Mouse (Mus musculus) thymus, adult 2 months (tissue): ENCODE data around the gene Ddx1. TPM values are rescaled to one million over a fixed set of nuclear protein-coding genes. Genes with fewer than 3 reads are reported as not detected.

Experiments used
- DNase-seq: peaks from one replicate; pipeline ENCODE4 v3.0.0; 2021
- H3K27ac ChIP-seq: fragments of 200-500 bp; 2 replicates; pipeline ENCODE4 v1.5.1; 2012; ENCODE audit warnings: low read length, control low read depth; ENCODE audit not compliant: control insufficient read depth, insufficient read depth
- H3K27me3 ChIP-seq: fragments of 200-500 bp; 2 replicates; pipeline ENCODE4 v1.6.1; 2012; ENCODE audit warnings: mild to moderate bottlenecking, low read length, moderate library complexity, mixed read lengths; ENCODE audit not compliant: control insufficient read depth, insufficient read depth
- H3K36me3 ChIP-seq: fragments of 200-500 bp; 2 replicates; pipeline ENCODE4 v1.6.1; 2012; ENCODE audit warnings: mild to moderate bottlenecking, low read length, moderate library complexity; ENCODE audit not compliant: control insufficient read depth, insufficient read depth
- H3K4me1 ChIP-seq: fragments of 200-500 bp; replicated peaks from 2 replicates; pipeline ENCODE4 v1.6.1; 2012; ENCODE audit warnings: low read length; ENCODE audit not compliant: control insufficient read depth, insufficient read depth
- H3K4me3 ChIP-seq: fragments of 200-500 bp; 2 replicates; pipeline ENCODE4 v1.5.1; 2012; ENCODE audit warnings: mild to moderate bottlenecking, low read length, control low read depth, moderate library complexity; ENCODE audit not compliant: control insufficient read depth, insufficient read depth
- CTCF ChIP-seq: fragments of 200-500 bp; IDR thresholded peaks from 2 replicates; pipeline ENCODE4 v1.5.1; 2012; ENCODE audit warnings: mild to moderate bottlenecking, control low read depth, low read length, moderate library complexity, borderline replicate concordance; ENCODE audit not compliant: control insufficient read depth, poor library complexity, insufficient read depth; ENCODE audit errors: extremely low read depth
- POLR2A ChIP-seq: fragments of 200-500 bp; IDR thresholded peaks from 2 replicates; pipeline ENCODE4 v1.6.1; 2012; ENCODE audit warnings: mild to moderate bottlenecking, low read length, control low read depth, moderate library complexity; ENCODE audit not compliant: control insufficient read depth, poor library complexity, insufficient read depth; ENCODE audit errors: extremely low read depth
- WGBS: fragments of 180-500 bp; shearing (Covaris S2); methylation state at CpG from one replicate; pipeline ENCODE4 v1.1.7; 2018; 5-methylcytosine and 5-hydroxymethylcytosine counted together
- polyA plus RNA-seq: library from polyadenylated mRNA; depleted of rRNA; stranded (reverse); fragments of >200 nt; gene quantifications from 2 replicates; pipeline ENCODE4 v1.2.3, GENCODE M21; 2012

The Ddx1 gene
- polyA plus RNA-seq, 1 experiment, result 6.7 TPM

DNA sequence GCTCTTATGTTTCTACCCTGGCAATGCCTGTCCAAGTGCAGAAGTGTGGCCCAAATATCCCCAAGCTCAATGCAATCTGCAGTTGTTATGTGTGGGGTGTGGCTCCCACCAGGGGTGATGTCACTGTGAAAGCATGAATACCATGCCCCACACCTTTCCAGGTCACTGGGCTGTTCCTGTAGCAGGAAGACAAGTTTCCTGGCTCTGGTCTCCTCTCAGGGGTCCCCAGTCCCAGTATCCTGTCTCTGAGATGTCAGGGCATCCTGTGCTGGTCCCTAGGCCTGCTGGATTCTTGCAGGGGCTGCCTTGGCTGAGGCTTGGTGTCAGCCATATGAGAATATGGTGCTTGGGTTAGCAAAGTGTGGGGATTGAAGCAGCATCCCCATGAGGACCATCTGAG, 46.7 kb downstream of the Ddx1 start:
- TF ChIP-seq POLR2A, result no peak
- no peak for TF ChIP-seq CTCF
- no peak for DNase-seq
- H3K4me3 ChIP-seq, result no peak overlapping the region
- H3K27ac ChIP-seq, result no peak overlapping the region
- H3K4me1 ChIP-seq, result no peaks in the 10 kb centered on the region
- H3K27me3 ChIP-seq, result no peaks in the 10 kb centered on the region
- H3K36me3 ChIP-seq, result no peaks in the 10 kb centered on the region

DNA sequence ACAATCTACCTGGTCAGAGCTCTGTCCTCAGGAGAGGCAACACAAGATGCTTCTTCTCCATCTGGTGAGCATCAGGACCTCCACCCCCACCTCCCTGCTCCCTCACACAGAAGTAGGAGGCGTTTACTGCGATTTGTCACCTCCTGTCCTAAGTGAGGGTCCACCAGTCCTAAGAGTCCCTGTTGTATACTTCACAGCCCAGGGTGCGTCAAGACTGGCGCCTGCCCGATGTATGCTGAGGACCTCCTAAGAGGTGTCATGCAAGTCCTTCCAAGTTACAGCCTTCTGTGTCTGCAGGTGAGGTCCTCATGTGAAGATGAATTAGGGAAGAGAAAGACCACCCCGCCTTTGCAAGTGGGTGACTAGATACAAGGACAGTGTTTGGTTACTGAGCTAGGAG, 48.4 kb downstream of the Ddx1 start:
- TF ChIP-seq POLR2A (no peak), CTCF (no peak)
- no peaks in the 10 kb centered on the region for H3K27me3 ChIP-seq
- DNase-seq, result no peak
- no peaks in the 10 kb centered on the region for H3K36me3 ChIP-seq
- H3K4me1 ChIP-seq, result no peaks in the 10 kb centered on the region
- no peak overlapping the region for H3K4me3 ChIP-seq
- H3K27ac ChIP-seq, result no peak overlapping the region
- 90% methylated on average over 6 of the region's 6 CpGs for WGBS

DNA sequence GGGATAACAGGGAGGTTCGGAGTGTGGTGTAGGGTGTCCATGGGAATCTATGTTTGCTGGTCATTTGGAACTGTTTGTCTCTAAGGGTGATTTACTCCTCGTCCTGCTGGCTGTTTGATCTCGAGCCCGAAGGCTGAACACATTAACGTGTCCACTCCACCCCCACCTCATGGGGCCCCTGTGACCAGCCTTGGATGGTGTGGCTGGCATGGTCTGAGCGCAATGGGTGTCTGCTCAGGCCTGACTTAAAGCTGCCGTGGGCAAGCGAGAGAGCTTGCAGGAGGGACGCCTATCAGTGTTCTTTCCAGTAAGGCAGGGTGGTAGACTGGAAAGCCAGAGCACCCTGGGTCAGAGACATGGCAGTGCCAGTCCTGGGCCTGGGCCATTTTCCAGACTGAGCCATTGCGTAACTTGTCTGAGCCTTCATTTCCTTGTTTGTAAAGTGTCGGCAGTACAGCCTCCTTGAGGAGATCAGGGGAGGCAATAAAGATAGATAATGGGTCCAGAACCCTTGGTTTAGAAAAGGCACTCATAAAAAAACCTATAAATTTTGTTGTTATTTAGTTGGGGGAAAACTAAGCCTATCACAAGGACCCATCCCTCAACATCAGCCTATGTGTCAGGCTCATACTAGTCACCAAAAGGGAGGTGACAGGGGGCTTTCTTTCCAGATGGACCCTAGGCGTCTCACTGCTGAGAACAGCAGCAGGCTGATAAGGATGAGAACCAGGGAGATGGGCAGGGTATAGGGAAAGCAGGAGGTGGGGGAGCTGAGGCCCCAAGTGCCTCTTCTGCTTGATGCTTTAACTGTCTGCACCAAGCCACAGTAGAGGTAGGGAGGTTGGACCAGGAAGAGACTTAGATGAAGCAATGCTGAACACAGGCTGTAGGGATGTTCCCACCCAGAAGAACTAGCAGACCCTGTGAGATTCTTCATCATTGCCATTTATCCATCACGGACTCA, 49.4 kb downstream of the Ddx1 start:
- TF ChIP-seq CTCF, result no peak
- TF ChIP-seq POLR2A, result no peak
- Histone ChIP-seq H3K4me1 (no peaks in the 10 kb centered on the region), H3K27ac (no peak overlapping the region), H3K36me3 (no peaks in the 10 kb centered on the region), H3K27me3 (no peaks in the 10 kb centered on the region), H3K4me3 (no peak overlapping the region)
- no peak for DNase-seq
- WGBS, result 91% methylated on average over 13 of the region's 13 CpGs

DNA sequence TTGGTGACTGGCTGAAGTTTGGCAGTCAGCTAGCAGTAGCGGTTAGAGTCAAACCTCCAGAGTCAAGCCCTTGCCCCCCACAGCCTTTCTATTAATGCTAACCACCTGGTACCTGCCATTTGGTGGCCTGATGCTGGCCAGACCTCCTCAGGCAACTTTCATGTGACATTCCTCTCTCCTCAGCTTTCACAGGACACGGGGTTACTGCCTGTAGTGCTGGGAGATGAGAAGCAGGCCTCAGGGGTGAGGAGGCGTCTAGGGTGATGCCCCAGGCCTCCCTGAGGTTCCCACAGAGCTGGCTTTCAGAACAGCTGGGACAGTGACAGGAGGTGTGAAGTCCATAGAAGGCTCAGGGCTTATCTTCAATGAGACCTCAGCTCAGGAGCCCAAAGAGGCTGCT, 50.9 kb downstream of the Ddx1 start:
- no peak for DNase-seq
- WGBS, result 81% methylated on average over 3 of the region's 3 CpGs
- Histone ChIP-seq H3K4me3 (no peak overlapping the region), H3K27me3 (no peaks in the 10 kb centered on the region), H3K27ac (no peak overlapping the region), H3K36me3 (no peaks in the 10 kb centered on the region), H3K4me1 (no peaks in the 10 kb centered on the region)
- TF ChIP-seq CTCF, result no peak
- no peak for TF ChIP-seq POLR2A

DNA sequence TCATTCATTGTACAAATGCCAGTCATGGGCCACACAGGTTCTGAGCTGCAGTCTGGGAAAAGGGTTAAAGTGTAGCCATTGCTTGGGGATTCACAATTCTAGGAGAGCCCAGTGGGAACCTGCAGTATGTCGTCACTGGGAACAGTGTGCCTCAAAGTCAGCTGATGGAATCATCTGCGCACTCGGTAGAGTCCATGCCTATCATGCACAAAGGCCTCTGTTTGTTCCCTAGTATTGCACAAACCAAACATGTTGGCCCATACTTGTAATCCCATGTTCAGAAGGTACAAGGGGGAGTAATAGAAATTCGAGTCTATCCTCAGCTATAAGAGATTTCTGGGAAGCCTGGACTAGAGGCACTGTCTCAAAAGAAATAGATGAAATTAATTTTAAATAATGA, 52.9 kb downstream of the Ddx1 start:
- Histone ChIP-seq H3K27ac (no peak overlapping the region), H3K36me3 (no peaks in the 10 kb centered on the region), H3K4me3 (no peak overlapping the region), H3K4me1 (no peaks in the 10 kb centered on the region), H3K27me3 (no peaks in the 10 kb centered on the region)
- 88% methylated on average over 4 of the region's 4 CpGs for WGBS
- DNase-seq, result no peak
- TF ChIP-seq CTCF, result no peak
- TF ChIP-seq POLR2A, result no peak

DNA sequence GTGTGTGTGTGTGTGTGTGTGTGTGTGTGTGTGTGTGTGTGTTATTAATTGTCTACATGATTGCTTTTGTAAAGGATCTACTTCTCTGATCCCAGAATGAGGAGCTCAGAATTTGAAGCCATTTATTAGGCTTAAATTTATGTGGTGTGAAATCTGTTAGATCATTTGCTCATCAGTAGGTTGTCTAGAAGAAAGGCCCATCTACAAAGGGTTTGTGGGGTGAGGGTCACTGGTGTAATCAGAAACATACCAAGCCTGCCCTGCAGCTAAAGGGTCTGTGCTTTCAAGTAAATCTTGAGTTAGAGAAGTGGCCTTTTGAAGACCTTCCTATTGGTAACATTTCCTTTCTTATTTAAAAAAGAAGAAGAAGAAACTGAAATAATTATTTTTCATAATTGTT, 53.5 kb downstream of the Ddx1 start:
- no peak for TF ChIP-seq CTCF

More for the DNA sequence above, 53.5 kb downstream of the Ddx1 start:
- H3K4me3 ChIP-seq, result no peak overlapping the region
- DNase-seq, result no peak
- no peak overlapping the region for H3K27ac ChIP-seq
- no peaks in the 10 kb centered on the region for H3K4me1 ChIP-seq
- no peaks in the 10 kb centered on the region for H3K36me3 ChIP-seq
- H3K27me3 ChIP-seq, result no peaks in the 10 kb centered on the region
